Mouse (Mus musculus) liver, adult 2 months (tissue): ENCODE measurements at regions not wholly inside any gene's neighbourhood (a gene's known extent, or its start where the extent isn't known, plus 50 kb on each side); places are given as distances from the start of the nearest gene placed in this dataset.

Experiments
- DNase-seq: peaks from one replicate; pipeline ENCODE4 v3.0.0-alpha.2; 2011; ENCODE audit warnings: low read depth, low spot score; ENCODE audit errors: extremely low read depth
- H3K27ac ChIP-seq: fragments of 200-500 bp; replicated peaks from 2 replicates; pipeline ENCODE4 v1.5.1; 2012; ENCODE audit warnings: low read depth, mild to moderate bottlenecking, control low read depth, inconsistent platforms, low read length; ENCODE audit not compliant: insufficient read depth
- H3K27me3 ChIP-seq: fragments of 200-500 bp; 2 replicates; pipeline ENCODE4 v1.6.1; 2012; ENCODE audit warnings: mild to moderate bottlenecking, moderate library complexity, low read length, inconsistent platforms; ENCODE audit not compliant: control insufficient read depth, insufficient read depth
- H3K36me3 ChIP-seq: fragments of 200-500 bp; 2 replicates; pipeline ENCODE4 v1.6.1; 2012; ENCODE audit warnings: low read length, inconsistent platforms; ENCODE audit not compliant: control insufficient read depth, insufficient read depth
- H3K4me1 ChIP-seq: fragments of 200-500 bp; 2 replicates; pipeline ENCODE4 v1.6.1; 2011; ENCODE audit warnings: low read length; ENCODE audit not compliant: control insufficient read depth, insufficient read depth
- H3K4me3 ChIP-seq: fragments of 200-500 bp; 2 replicates; pipeline ENCODE4 v1.5.1; 2011; ENCODE audit warnings: low read depth, mild to moderate bottlenecking, control low read depth, low read length, moderate library complexity; ENCODE audit not compliant: insufficient read depth
- H3K79me2 ChIP-seq: fragments of 200-500 bp; 2 replicates; pipeline ENCODE4 v1.6.1; 2012; ENCODE audit warnings: inconsistent platforms, mild to moderate bottlenecking, low read length, moderate library complexity; ENCODE audit not compliant: control insufficient read depth, insufficient read depth
- H3K9ac ChIP-seq: fragments of 200-500 bp; 2 replicates; pipeline ENCODE4 v1.6.1; 2012; ENCODE audit warnings: low read depth, mild to moderate bottlenecking, control low read depth, inconsistent platforms, low read length
- CTCF ChIP-seq: fragments of 200-500 bp; IDR thresholded peaks from 2 replicates; pipeline ENCODE4 v1.5.1; 2011; ENCODE audit warnings: low read depth, low read length, control low read depth
- POLR2A ChIP-seq: fragments of 200-500 bp; IDR thresholded peaks from 2 replicates; pipeline ENCODE4 v1.6.1; 2011; ENCODE audit warnings: low read length, control low read depth; ENCODE audit not compliant: insufficient read depth; ENCODE audit errors: extremely low read depth
- WGBS: fragments of 180-500 bp; shearing (Covaris S2); methylation state at CpG from one replicate; pipeline ENCODE4 v1.1.7; 2018; 5-methylcytosine and 5-hydroxymethylcytosine counted together

DNA sequence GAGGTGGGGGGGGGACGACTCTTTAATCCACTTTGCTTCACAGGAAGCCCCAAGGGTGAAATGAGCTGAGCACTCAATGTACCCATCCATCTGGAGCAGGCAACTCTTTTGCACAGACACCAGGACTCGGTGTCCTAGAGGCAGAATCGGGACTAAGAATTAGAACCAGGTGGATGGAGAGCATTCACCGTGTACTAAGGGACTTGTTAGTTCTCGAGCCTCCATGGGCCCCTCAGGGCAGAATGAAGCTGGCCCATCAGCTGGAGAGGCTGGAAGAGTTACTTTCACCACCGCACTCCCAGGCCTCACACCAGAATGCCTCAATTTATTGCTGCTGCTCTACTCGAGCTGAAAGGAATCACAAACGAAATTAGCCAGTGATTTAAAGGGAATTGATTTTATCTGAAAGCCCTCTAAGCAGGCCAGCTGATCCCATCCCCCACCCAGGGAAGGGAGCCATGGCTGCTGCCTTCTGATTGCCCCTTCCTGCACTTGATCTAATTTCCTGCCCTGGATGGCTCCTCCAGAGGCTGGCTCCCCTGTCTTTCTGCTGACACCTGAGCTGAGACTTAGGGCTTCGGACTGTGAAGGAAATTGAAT lies 66.2 kb upstream of the Otos start:
- H3K27ac ChIP-seq, result no peak overlapping the region
- H3K4me3 ChIP-seq, result no peak overlapping the region
- TF ChIP-seq POLR2A (no peak), CTCF (no peak)
- no peak overlapping the region for H3K9ac ChIP-seq
- DNase-seq, result no peak
- no peaks in the 10 kb centered on the region for H3K79me2 ChIP-seq
- H3K4me1 ChIP-seq, result peaks cover 8% of the 10 kb centered on the region
- H3K36me3 ChIP-seq, result no peaks in the 10 kb centered on the region
- 72% methylated on average over 9 of the region's 9 CpGs for WGBS
- H3K27me3 ChIP-seq, result no peaks in the 10 kb centered on the region

- 86% methylated on average over 8 of the region's 8 CpGs for WGBS
- H3K4me3 ChIP-seq, result no peak overlapping the region
- DNase-seq, result no peak
- H3K4me1 ChIP-seq, result peaks cover 10% of the 10 kb centered on the region; the same call in 1 of the 2 replicates
- TF ChIP-seq CTCF, result no peak
- no peak for TF ChIP-seq POLR2A
- H3K9ac ChIP-seq, result no peak overlapping the region
- no peaks in the 10 kb centered on the region for H3K79me2 ChIP-seq
- no peaks in the 10 kb centered on the region for H3K36me3 ChIP-seq
- no peak overlapping the region for H3K27ac ChIP-seq
- no peaks in the 10 kb centered on the region for H3K27me3 ChIP-seq
These were observed 63.7 kb upstream of the Otos start for GRCm38 (mm10) chr1:92712366-92712765.

DNA sequence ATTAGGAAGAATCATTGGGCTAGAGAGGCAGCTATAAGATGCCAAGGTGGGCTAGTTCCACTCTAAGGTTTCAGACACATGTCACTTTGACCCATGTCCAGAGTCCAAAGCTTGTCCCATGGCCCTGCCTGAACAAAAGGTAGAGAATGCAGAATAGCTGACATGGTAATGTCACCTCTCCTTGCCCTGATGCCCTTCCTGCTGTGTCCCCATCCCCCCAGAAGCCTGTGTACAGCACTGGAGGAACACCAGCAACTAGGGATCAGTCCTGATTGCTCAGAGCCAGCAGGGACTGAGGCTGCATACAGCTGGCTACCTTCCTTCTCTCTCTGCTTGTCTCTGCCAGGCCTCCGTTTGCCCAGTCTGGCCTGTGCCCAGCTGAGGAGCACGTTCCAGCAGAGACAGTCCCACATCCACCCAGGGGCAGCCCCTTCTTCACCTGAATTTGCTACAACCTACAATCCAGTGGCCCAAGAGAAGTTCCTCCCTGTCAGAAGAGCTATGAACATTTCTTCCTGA lies 61.7 kb upstream of the Otos start:
- Histone ChIP-seq H3K79me2 (no peaks in the 10 kb centered on the region), H3K27me3 (no peaks in the 10 kb centered on the region), H3K4me1 (peaks cover 10% of the 10 kb centered on the region; the same call in 1 of the 2 replicates), H3K27ac (peak overlapping the region; percentile 18), H3K4me3 (no peak overlapping the region), H3K9ac (no peak overlapping the region), H3K36me3 (no peaks in the 10 kb centered on the region)
- peak; percentile 94 for DNase-seq
- WGBS, result 15% methylated on average over 2 of the region's 2 CpGs
- no peak for TF ChIP-seq POLR2A
- no peak for TF ChIP-seq CTCF

GRCm38 (mm10) chr1:92709190-92709850 lies 60.7 kb upstream of the Otos start:
- no peak for TF ChIP-seq POLR2A
- TF ChIP-seq CTCF, result no peak
- H3K27me3 ChIP-seq, result no peaks in the 10 kb centered on the region

GRCm38 (mm10) chr1:92707917-92708897 lies 59.6 kb upstream of the Otos start:
- WGBS, result 93% methylated on average over 19 of the region's 19 CpGs
- no peak overlapping the region for H3K4me3 ChIP-seq

More at GRCm38 (mm10) chr1:92709190-92709850, 60.7 kb upstream of the Otos start:
- Histone ChIP-seq H3K79me2 (no peaks in the 10 kb centered on the region), H3K36me3 (no peaks in the 10 kb centered on the region), H3K27ac (peak overlapping the region; percentile 61), H3K4me1 (peaks cover 10% of the 10 kb centered on the region; the same call in 1 of the 2 replicates), H3K4me3 (no peak overlapping the region), H3K9ac (no peak overlapping the region)
- peak; percentile 95 for DNase-seq
- WGBS, result 23% methylated on average over 14 of the region's 14 CpGs

More at GRCm38 (mm10) chr1:92707917-92708897, 59.6 kb upstream of the Otos start:
- Histone ChIP-seq H3K4me1 (peaks cover 10% of the 10 kb centered on the region; the same call in 1 of the 2 replicates), H3K79me2 (no peaks in the 10 kb centered on the region), H3K27ac (no peak overlapping the region), H3K36me3 (no peaks in the 10 kb centered on the region), H3K9ac (no peak overlapping the region), H3K27me3 (no peaks in the 10 kb centered on the region)
- TF ChIP-seq CTCF (no peak), POLR2A (no peak)
- DNase-seq, result peak; percentile 15
